Mouse (Mus musculus): ENCODE results near the gene Car10.

The Car10 gene

GRCm38 (mm10) chr11:93097941-93098828 is at the start of gene Car10:
Car10 (plus strand) TSS chr11:93098028.
- DNase-seq (ENCODE audit: inconsistent age in 2 of 2, low spot score in 1 of 2) = peak in 1 of 2 experiments; percentile 16

GRCm38 (mm10) chr11:93065021-93065420 is 32.8 kb upstream of the Car10 start:
- no peak for DNase-seq (ENCODE audit: inconsistent age in 2 of 2, low spot score in 1 of 2)

GRCm38 (mm10) chr11:93065656-93066181 is 32.1 kb upstream of the Car10 start:
- DNase-seq (ENCODE audit: inconsistent age in 2 of 2, low spot score in 1 of 2) = no peak

GRCm38 (mm10) chr11:93095588-93095987 is 2.2 kb upstream of the Car10 start:
- no peak for DNase-seq (ENCODE audit: inconsistent age in 2 of 2, low spot score in 1 of 2)

- DNase-seq (ENCODE audit: inconsistent age in 2 of 2, low spot score in 1 of 2) = peak; percentile 31 to 77
Observed at GRCm38 (mm10) chr11:93097001-93097400, 827 bp upstream of the Car10 start.

- DNase-seq (ENCODE audit: inconsistent age in 2 of 2, low spot score in 1 of 2) = no peak
Observed at GRCm38 (mm10) chr11:93097431-93097851, 387 bp upstream of the Car10 start.

GRCm38 (mm10) chr11:93098933-93099381 is 1.1 kb downstream of the Car10 start:
- DNase-seq (ENCODE audit: inconsistent age in 2 of 2, low spot score in 1 of 2) = peak in 1 of 2 experiments; percentile 15

- peak in 1 of 2 experiments; percentile 16 for DNase-seq (ENCODE audit: inconsistent age in 2 of 2, low spot score in 1 of 2)
Observed at GRCm38 (mm10) chr11:93099431-93100370, 1.9 kb downstream of the Car10 start.

DNA sequence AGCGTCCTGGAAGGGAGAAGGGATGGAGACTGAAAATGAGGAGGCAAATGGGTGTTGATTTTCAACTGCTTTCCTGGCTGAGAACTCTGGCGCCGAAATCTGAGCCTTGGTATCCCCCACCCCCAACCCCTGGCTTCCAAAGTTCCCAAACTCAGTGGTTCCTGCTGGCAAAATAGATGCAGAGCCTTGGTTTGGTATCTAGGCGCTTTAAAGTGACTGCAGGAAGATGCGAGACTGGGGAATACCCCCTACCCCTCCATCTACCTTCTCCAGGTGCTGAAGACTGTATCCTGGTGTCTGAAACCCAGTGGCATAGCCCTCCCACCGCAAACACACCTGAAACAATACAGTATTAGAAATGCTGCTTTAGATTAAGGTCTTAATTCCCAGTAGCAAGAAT is 2.8 kb downstream of the Car10 start:
- no peak for DNase-seq (ENCODE audit: inconsistent age in 2 of 2, low spot score in 1 of 2)

- DNase-seq (ENCODE audit: inconsistent age in 2 of 2, low spot score in 1 of 2) = no peak
Observed at GRCm38 (mm10) chr11:93101106-93101505, 3.3 kb downstream of the Car10 start.

DNA sequence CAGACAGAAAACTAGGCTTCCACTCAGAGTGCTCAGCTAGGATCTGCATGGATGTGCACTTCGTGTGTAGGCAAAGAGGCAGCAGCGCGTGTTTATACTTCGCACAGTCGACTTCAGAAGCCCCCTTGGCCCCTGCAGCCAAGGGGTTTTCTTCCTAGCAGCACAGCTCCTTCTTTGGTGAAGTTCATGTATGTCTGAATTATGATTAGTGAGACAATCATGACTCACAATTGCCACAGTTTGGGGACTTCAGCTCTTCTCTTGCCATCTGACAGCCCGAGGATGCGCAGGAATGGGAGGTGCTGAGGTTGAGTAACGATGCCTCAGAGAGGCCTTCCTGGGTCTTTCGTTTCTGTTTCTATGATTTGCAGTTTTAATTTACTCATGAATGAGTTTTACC is 4.5 kb downstream of the Car10 start:
- no peak for DNase-seq (ENCODE audit: inconsistent age in 2 of 2, low spot score in 1 of 2)

GRCm38 (mm10) chr11:93103101-93103815 is 5.4 kb downstream of the Car10 start:
- DNase-seq (ENCODE audit: inconsistent age in 2 of 2, low spot score in 1 of 2) = no peak

- peak in 1 of 2 experiments; percentile 28 for DNase-seq (ENCODE audit: inconsistent age in 2 of 2, low spot score in 1 of 2)
Observed at GRCm38 (mm10) chr11:93109451-93109850, 11.6 kb downstream of the Car10 start.

- DNase-seq (ENCODE audit: inconsistent age in 2 of 2, low spot score in 1 of 2) = no peak
Observed at GRCm38 (mm10) chr11:93120766-93121415, 23.1 kb downstream of the Car10 start.

- no peak for DNase-seq (ENCODE audit: inconsistent age in 2 of 2, low spot score in 1 of 2)
Observed at GRCm38 (mm10) chr11:93123691-93124090, 25.9 kb downstream of the Car10 start.

- DNase-seq (ENCODE audit: inconsistent age in 2 of 2, low spot score in 1 of 2) = peak; percentile 27 to 80
Observed at GRCm38 (mm10) chr11:93126466-93126865, 28.6 kb downstream of the Car10 start.

GRCm38 (mm10) chr11:93128481-93128880 is 30.7 kb downstream of the Car10 start:
- no peak for DNase-seq (ENCODE audit: inconsistent age in 2 of 2, low spot score in 1 of 2)

DNA sequence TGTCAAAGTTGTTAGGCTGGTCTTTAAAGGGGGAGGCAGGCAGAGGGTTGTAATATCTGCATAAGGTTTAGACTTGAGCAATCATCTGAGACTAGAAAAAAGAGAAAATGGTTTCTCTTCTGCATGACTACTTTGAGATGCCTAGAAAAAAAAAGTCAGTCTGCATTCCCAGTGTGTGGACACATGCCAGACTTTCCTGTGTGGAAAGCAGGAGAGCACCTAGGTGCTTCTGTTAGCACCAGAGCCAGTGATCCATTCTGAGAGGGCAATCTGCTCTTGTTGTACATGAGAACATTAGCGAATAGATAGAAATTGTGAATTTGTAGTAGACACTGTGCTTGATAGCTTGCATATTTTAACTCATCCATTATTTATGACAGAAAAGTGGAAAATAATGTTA is 40.0 kb downstream of the Car10 start:
- DNase-seq (ENCODE audit: inconsistent age in 2 of 2, low spot score in 1 of 2) = no peak

DNA sequence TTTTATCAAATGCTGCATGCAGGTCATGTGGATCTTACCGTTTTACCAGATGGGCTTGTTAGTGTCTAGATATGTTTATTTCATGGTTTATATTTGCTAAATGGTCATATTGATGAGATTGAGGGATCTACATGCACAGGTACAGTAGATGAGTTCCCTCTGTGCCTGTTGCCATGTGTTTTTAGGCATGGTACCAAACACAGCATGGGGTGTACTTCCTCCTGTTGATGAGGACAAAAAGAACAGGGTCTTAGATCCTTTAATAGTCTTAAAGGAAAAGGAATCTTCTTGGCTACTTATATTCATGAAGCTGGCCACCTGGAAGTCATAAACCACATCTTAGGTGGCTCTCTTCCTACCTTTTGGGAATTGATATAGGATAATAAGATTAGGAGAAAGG is 43.9 kb downstream of the Car10 start:
- no peak for DNase-seq (ENCODE audit: inconsistent age in 2 of 2, low spot score in 1 of 2)

GRCm38 (mm10) chr11:93144544-93144943 is 46.7 kb downstream of the Car10 start:
- DNase-seq (ENCODE audit: inconsistent age in 2 of 2, low spot score in 1 of 2) = peak in 1 of 2 experiments; percentile 75

Measured in adrenal gland, adult (tissue).